Mouse (Mus musculus) lung, postnatal 0 days (tissue): ENCODE measurements around the gene Sntg2. TPM values are rescaled to one million over a fixed set of nuclear protein-coding genes. Genes with fewer than 3 reads are reported as not detected.

Experiments used
- ATAC-seq: fragments of 200-750 bp; cut with Nextera tagmentation; 2 replicates; pipeline ENCODE4 v1.8.0; 2017; ENCODE audit warnings: moderate library complexity
- DNase-seq: peaks from one replicate; pipeline ENCODE4 v3.0.0-alpha.2; 2016; ENCODE audit warnings: low spot score
- H3K27ac ChIP-seq: fragments of 300-500 bp; sonication (generic); 2 replicates; pipeline ENCODE4 v1.5.1; 2014; ENCODE audit warnings: antibody characterized with exemption, mild to moderate bottlenecking, low read length, mixed read lengths
- H3K27me3 ChIP-seq: fragments of 300-500 bp; sonication (generic); replicated peaks from 2 replicates; pipeline ENCODE4 v1.6.1; 2014; ENCODE audit warnings: low read length, mixed read lengths; ENCODE audit not compliant: insufficient read depth
- H3K36me3 ChIP-seq: fragments of 300-500 bp; sonication (generic); 2 replicates; pipeline ENCODE4 v1.6.1; 2014; ENCODE audit warnings: low read length, mixed read lengths; ENCODE audit not compliant: insufficient read depth
- H3K4me1 ChIP-seq: fragments of 300-500 bp; sonication (generic); 2 replicates; pipeline ENCODE4 v1.6.1; 2014; ENCODE audit warnings: antibody characterized with exemption, low read depth, low read length, mixed read lengths; ENCODE audit not compliant: insufficient read depth
- H3K4me2 ChIP-seq: fragments of 300-500 bp; sonication (generic); replicated peaks from 2 replicates; pipeline ENCODE4 v1.6.1; 2014; ENCODE audit warnings: low read depth, mild to moderate bottlenecking, low read length, moderate library complexity, mixed read lengths
- H3K4me3 ChIP-seq: fragments of 300-500 bp; sonication (generic); 2 replicates; pipeline ENCODE4 v1.5.1; 2014; ENCODE audit warnings: low read depth, low read length
- H3K9ac ChIP-seq: fragments of 300-500 bp; sonication (generic); replicated peaks from 2 replicates; pipeline ENCODE4 v1.6.1; 2014; ENCODE audit warnings: low read depth, mild to moderate bottlenecking
- H3K9me3 ChIP-seq: fragments of 300-500 bp; sonication (generic); 2 replicates; pipeline ENCODE4 v1.6.1; 2016; ENCODE audit warnings: low read length, mixed read lengths
- CTCF ChIP-seq: IDR thresholded peaks from 2 replicates; pipeline ENCODE4 v1.5.1; 2016; ENCODE audit warnings: antibody characterized with exemption, mild to moderate bottlenecking
- EP300 ChIP-seq: IDR thresholded peaks from 2 replicates; pipeline ENCODE4 v1.6.1; 2016; ENCODE audit warnings: antibody characterized with exemption, mild to moderate bottlenecking, control low read depth
- WGBS: fragments of 180-500 bp; shearing (Covaris S2); extraction: QIAGEN DNeasy Blood & Tissue Kit; methylation state at CpG from one replicate; pipeline ENCODE4 v1.1.7; 2014; 5-methylcytosine and 5-hydroxymethylcytosine counted together
- polyA plus RNA-seq: library from polyadenylated mRNA; unstranded; fragments of >200 nt; fragmentation: Nextera tagmentation; extraction: Ambion mirVana; gene quantifications from 2 replicates; pipeline ENCODE4 v1.2.1, GENCODE M21; 2015

Sntg2 gene
- polyA plus RNA-seq, 1 experiment from 2014 or later: 5.3 TPM

DNA sequence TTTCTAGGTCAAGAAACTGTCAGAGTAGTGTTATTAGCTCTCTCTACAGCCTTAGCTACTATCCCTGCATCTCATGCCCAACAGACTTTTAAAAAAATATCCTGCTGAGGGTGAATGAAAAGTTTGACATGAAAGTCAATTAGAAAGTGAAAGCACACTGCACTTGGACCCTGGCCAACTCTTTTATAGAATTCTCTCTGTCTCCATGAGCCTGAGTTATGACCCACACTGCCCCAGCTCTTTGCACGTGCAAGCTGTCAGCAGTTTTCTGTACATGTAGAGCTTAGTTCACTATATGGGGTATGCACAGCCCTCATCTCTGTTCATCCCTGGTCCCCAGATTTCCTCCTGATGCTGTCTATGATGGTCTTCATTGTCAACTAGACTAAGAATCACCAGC is 28.4 kb downstream of the Sntg2 start:
- no peaks in the 10 kb centered on the region for H3K36me3 ChIP-seq
- H3K27me3 ChIP-seq: no peaks in the 10 kb centered on the region
- DNase-seq (peak; percentile 30), ATAC-seq (no peak)
- H3K9me3 ChIP-seq: no peaks in the 10 kb centered on the region
- WGBS: 21% methylated on average over 1 of the region's 1 CpGs
- H3K9ac ChIP-seq: no peak overlapping the region
- TF ChIP-seq EP300 (no peak), CTCF (no peak)
- no peak overlapping the region for H3K4me3 ChIP-seq
- H3K4me1 ChIP-seq: no peaks in the 10 kb centered on the region; the same call in 1 of the 2 replicates
- H3K27ac ChIP-seq: no peak overlapping the region
- no peak overlapping the region for H3K4me2 ChIP-seq

DNA sequence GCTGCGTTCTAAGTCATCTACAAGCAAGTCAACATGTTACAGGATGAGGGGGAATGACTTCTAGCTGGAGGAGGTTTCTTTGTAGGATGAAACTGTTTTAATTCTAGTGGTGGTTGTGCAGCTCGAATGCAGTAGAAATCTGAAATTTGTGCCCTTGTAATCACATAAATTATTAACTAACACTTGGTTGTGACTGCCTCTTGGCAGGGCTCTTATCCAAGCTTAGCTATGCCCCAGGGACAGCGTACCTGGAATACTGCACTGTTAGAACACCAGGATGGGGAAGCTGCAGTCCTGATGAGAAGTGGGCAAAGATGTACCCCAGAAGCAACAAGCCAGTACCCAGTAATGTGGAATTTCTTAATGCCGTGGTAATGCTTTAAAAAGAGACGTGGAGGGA is 36.9 kb downstream of the Sntg2 start:
- Histone ChIP-seq H3K9ac (no peak overlapping the region), H3K36me3 (no peaks in the 10 kb centered on the region), H3K4me2 (no peak overlapping the region), H3K27me3 (no peaks in the 10 kb centered on the region), H3K27ac (no peak overlapping the region), H3K4me1 (no peaks in the 10 kb centered on the region), H3K9me3 (no peaks in the 10 kb centered on the region), H3K4me3 (no peak overlapping the region)
- TF ChIP-seq CTCF (no peak), EP300 (no peak)
- WGBS: 70% methylated on average over 5 of the region's 5 CpGs
- DNase-seq (no peak), ATAC-seq (no peak)

DNA sequence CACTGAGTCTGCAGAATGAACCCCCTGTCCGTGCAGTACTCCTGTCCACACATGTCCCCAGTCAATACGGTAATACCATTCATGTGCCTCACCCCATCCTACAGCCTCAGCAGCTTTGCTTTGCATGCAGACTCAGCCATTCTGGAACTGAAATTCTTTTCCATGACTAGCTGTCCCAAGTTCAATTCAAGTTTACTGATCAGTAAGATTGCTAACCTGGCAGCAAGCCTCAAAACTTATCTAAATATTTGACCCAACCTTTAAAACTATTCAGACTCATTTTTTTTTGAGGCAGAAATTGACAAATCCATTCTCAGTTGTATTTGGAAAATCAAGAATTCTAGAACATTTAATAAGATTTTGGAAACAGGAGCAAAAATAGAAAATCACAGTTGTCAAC is 38.7 kb downstream of the Sntg2 start:
- no peak overlapping the region for H3K4me3 ChIP-seq
- H3K9me3 ChIP-seq: no peaks in the 10 kb centered on the region
- no peak overlapping the region for H3K27ac ChIP-seq
- H3K9ac ChIP-seq: no peak overlapping the region
- 92% methylated on average over 2 of the region's 2 CpGs for WGBS
- H3K4me1 ChIP-seq: no peaks in the 10 kb centered on the region
- H3K27me3 ChIP-seq: no peaks in the 10 kb centered on the region
- no peak overlapping the region for H3K4me2 ChIP-seq
- DNase-seq (no peak), ATAC-seq (no peak)
- TF ChIP-seq CTCF (no peak), EP300 (no peak)
- H3K36me3 ChIP-seq: no peaks in the 10 kb centered on the region

DNA sequence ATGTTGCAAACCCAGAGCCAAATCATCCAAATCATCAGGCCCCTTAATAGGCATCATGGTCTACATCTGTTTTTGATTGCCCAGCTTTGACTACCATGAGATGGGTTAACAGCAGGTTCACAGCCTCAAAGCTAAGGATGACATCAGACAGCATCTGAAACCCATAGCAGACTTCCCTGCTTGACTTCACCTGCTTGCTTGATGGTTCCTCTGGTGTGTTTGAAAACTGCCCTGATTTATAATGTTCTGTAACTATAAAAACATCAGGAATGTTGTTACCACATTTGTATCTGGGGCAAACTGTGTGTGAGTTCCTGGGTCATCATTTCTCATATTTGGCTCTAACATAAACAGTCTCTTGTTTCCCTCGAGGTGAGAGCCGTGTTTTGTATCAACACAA is 55.2 kb downstream of the Sntg2 start:
- no peak for DNase-seq
- TF ChIP-seq EP300 (no peak), CTCF (no peak)
- 33% methylated on average over 2 of the region's 2 CpGs for WGBS
- ATAC-seq: no peak; the same call in 1 of the 2 replicates
- Histone ChIP-seq H3K4me3 (no peak overlapping the region), H3K27ac (no peak overlapping the region), H3K9me3 (no peaks in the 10 kb centered on the region), H3K9ac (no peak overlapping the region), H3K4me1 (no peaks in the 10 kb centered on the region), H3K27me3 (no peaks in the 10 kb centered on the region), H3K36me3 (no peaks in the 10 kb centered on the region), H3K4me2 (no peak overlapping the region)

DNA sequence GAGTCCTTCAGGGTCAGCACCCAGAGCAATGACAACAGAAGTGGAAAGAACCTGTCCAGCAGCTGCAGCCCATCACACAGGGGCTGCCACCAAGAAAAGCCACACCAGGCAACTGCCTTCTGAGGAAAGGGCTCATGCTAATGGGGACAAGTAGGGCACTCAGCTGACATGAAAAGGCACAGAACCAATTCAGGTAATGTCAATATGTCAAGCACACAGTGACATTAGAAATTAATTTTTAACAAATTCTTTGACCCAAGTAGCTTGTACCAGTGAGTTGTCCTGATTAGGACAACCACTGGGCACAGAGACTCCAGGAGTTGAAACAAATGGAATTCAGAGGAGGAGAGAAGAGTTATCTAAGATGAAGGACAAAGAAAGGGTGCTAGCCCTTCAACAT is 60.2 kb downstream of the Sntg2 start:
- H3K4me3 ChIP-seq: no peak overlapping the region
- no peak overlapping the region for H3K9ac ChIP-seq
- no peaks in the 10 kb centered on the region for H3K27me3 ChIP-seq
- ATAC-seq (no peak), DNase-seq (no peak)
- no peaks in the 10 kb centered on the region for H3K36me3 ChIP-seq
- no peak overlapping the region for H3K4me2 ChIP-seq
- no peak overlapping the region for H3K27ac ChIP-seq
- H3K4me1 ChIP-seq: no peaks in the 10 kb centered on the region
- H3K9me3 ChIP-seq: no peaks in the 10 kb centered on the region
- TF ChIP-seq CTCF (no peak), EP300 (no peak)

DNA sequence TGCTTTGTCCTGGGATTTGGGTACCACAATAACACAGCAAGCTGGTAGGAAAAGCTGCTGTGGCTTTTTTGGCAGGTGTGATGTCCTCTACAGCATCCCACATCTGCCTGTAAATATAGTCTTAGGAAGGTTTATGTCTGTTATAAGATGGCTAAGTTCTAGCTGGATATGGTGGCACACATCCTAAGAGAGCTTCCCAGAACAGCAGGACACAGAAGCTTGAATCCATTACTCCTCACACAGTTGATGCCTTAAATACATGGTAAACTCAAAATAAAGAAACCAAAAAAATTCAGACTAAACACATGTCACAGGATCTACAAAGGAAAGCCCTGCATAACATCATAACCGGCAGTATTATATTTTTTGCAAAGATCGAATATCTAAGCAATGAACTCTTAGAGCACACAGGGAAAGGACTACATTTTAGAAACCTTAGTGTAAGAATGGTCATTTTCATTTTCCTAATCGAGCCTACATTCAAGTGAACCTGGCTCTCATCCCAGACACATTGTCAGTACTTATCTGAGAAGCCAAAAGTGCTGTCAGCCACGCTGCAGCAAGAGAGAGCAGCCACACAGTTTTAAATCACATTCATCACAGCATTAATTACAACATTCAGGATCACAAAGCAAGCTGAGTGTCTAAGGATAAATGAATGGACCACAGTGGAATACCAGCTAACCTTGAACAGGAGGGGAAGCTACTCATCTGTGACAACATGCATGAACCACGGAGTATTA is 64.8 kb downstream of the Sntg2 start:
- no peak for ATAC-seq
- Histone ChIP-seq H3K27me3 (no peaks in the 10 kb centered on the region), H3K4me2 (no peak overlapping the region), H3K4me1 (no peaks in the 10 kb centered on the region), H3K9ac (no peak overlapping the region), H3K9me3 (no peaks in the 10 kb centered on the region), H3K36me3 (no peaks in the 10 kb centered on the region), H3K27ac (no peak overlapping the region), H3K4me3 (no peak overlapping the region)
- no peak for TF ChIP-seq CTCF
- TF ChIP-seq EP300: no peak
- 36% methylated on average over 5 of the region's 5 CpGs for WGBS
- peak; percentile 50 for DNase-seq
